Mouse (Mus musculus): ENCODE measurements around the gene Bahcc1.

Bahcc1 gene

DNA sequence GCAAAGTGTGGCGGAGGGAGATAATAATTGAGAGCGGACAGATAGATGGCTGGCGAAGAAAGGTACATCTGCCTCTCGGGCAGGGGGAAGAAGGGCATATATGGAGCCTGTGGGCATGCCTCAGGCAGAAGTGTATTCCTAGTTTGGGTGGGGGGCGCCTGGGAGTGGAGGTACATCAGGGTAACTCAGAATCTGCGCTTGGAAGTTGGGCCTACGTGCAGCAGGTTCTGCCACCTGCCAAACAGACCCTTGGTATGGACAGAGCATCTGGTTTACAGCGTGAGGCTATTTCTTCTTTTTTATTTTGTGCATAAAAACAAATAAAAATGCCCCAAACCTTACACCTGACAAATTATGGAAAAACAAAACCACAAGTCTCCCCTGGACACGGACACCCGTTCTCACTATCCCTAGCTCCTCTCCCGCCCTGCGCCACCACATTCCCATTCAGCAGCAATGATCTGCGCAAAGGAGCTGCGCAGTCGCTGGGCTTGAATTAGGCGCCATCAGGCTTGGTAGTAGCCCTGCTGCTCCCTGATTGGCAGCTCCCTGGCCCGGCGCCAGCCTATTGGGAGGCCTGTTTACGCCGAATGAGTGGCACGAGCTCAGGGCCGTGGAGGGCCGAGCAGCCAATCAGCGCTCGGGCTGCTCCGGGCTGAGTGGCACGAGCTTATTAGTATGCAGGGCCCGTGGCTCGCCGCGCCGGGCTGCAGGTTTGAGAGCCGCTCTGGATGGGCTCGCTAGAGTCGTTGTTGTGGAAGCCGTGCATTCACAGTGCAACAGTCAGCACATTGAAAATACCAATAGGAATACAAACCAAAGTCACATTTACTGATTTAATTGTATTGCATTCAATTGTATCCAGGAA, at the start of gene Bahcc1:
TSS of gene Bahcc1 (plus strand) at position 718 of the 868 bp plus-strand sequence.
- DNase-seq (ENCODE audit: low spot score in 2 of 2): peak; percentile 100

DNA sequence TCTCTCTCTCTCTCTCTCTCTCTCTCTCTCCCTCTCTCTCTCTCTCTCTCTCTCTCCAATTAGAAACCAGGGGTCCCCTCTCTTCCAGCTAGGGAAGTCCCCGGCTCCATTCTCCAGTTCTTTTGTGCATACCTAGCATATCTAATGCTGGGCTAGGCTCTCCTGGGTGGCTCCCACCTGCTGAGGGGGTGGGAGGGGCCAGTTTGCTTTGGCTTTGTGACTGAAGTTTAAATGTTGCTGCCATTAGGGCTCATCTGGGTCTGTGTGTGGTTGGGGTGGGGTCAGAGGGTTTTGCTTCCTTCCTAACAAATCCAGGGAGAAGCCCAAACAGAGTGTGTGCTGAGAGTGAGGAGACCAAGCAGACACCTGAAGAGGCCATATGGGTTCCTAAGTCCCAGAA, 49.6 kb upstream of the Bahcc1 start:
- DNase-seq (ENCODE audit: low spot score in 2 of 2): no peak

DNA sequence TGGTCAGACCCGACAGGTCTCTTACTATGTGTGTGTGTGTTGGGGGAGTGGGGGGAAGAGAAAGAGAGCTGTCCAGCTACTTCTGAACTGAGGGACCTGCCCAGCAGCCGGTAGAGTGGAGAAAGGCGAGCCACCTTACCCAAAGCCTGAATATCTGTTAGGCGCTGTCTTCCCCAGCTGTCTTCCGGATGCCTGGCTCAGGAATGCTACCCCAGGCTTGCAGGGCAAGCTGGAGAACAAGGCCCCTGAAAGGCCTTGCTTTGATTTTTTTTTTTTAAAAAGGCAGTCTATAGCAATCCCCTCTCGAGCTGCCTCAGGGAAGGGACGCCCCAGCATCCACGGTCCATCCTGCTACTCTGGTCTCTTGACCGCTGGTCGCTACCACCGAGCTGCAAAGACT, 49.0 kb upstream of the Bahcc1 start:
- DNase-seq (ENCODE audit: low spot score in 2 of 2): no peak

DNA sequence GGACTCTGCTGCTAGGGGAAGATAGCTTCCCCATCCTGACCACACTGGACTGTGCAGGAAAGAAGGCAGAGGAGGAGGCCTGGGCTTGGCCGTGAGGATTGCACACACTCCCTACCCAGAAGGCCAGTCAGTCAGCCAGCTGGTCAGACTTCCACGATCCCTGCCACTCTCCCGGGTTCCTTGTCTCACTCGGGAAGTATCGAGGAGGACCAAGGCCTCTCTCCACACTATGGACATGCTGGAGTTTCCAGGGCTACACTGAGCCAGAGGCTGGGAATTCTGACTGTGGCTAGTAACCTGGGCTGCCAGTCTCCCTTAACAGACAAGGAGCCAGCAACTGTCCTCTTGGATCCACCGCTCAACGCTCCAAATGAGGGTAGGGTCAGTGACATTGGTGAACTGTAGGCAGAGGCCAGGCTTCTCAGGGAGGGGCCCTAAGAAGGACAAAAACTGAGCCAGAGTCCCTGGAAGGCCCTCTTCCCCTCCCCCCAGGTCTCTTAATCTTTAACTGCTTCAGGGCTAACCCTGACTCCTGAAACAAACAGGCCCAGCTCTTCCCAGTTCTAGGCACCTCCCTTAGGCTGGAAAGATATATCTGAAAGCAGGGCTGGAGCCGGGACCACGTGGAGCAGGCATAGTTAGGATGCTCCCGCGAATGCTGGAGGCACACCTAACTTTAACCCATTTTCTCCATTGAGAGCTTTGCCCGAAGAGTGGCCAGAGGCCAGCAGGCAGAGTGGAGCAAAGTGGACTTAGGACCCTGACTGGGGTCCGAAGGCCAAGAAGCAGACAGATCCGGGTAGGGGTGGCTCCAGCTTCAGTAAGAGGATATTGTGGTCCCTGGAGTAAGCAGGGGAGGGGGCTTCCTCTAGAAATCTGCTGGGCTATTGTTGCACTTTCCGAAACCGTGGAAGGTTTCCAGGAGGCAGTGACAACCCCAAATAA, 48.1 kb upstream of the Bahcc1 start:
- peak; percentile 26 to 29 for DNase-seq (ENCODE audit: low spot score in 2 of 2)

DNA sequence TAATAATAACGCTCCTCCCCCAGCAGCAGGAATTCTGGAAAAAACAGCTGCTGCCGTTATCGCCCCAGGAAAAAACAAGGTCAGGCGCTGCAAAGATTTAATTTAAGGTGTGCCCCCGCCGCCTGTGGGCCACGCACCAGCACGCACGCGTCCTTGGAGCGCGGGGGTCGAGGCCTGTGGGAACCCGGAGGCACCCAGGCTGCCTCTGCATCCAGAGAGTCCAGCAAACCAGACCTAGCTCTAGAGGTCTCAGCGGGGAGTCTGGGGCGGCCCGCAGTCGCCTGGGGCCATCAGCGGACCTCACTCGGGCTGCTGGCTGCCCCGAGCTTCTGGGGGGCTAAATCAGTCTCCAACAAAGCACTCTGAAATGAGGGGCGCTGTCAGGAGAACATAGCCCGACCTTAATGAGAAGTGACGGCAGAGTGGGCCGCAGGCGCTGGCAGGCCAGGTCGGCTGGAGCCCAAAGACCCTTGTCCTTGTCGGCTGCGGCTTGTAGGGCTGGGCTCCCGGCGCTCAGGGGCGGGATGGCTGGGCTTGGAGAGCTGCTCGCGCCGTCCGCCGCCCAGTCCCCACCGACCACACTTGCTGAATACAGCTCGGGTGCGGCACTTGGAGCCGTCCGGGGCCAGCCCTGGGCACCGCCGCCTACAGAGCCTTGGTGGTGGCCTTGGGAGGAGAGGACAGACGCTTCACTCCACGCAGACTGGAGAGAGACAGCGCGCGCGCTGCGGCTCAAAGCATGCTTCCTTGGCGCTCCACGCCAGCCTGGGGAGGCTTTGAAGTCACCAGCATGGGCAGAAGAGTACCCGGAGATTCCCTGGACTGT, 47.2 kb upstream of the Bahcc1 start:
- DNase-seq (ENCODE audit: low spot score in 2 of 2): peak in 1 of 2 experiments; percentile 31

DNA sequence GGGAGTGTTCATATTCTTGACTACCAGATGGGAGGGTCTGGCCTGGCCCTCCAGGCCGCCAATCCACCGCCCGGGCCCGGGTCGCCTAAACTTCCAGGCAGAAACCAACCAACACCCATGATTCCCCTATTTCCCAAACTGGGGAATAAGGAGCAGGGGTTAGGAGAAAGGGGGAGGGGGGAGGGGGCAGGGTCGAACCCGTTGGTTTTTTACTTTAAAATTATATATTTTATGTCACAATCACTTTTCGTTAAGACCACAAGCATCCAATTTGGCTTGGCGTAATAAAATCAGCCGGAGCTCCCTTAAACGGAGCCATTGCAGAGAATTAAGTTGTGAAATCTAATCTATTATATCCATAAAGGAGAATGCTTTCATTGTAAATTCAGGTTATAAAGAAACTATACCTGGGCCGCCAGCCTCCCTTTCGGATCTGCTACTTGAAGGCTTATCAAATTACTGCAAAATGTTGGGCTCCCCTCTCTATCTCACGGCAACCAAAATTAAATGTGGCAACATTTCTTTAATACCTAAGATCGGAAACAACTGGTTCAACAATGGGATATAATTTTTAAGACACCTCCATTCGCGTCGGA, 46.5 kb upstream of the Bahcc1 start:
- no peak for DNase-seq (ENCODE audit: low spot score in 2 of 2)

DNA sequence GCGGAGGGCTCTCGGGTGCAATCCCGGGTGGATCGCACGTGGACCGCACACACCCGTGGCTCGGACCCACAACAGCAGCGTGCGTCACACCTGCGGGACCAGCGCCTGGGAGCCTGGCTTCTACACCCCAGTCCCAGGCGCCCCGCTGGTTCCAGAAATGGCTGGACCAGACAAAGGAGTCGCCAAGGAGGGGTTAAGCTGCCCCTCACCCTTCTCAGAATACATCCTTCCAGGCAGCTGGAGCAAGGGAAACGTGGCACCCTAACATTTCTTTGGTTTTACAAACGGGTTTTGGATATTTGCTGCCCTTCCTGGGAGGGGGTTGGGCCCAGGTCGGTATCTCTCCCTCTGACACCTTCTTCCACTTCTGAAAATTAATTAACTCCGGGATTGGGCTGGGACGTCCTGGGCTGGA, 45.9 kb upstream of the Bahcc1 start:
- DNase-seq (ENCODE audit: low spot score in 2 of 2): no peak

DNA sequence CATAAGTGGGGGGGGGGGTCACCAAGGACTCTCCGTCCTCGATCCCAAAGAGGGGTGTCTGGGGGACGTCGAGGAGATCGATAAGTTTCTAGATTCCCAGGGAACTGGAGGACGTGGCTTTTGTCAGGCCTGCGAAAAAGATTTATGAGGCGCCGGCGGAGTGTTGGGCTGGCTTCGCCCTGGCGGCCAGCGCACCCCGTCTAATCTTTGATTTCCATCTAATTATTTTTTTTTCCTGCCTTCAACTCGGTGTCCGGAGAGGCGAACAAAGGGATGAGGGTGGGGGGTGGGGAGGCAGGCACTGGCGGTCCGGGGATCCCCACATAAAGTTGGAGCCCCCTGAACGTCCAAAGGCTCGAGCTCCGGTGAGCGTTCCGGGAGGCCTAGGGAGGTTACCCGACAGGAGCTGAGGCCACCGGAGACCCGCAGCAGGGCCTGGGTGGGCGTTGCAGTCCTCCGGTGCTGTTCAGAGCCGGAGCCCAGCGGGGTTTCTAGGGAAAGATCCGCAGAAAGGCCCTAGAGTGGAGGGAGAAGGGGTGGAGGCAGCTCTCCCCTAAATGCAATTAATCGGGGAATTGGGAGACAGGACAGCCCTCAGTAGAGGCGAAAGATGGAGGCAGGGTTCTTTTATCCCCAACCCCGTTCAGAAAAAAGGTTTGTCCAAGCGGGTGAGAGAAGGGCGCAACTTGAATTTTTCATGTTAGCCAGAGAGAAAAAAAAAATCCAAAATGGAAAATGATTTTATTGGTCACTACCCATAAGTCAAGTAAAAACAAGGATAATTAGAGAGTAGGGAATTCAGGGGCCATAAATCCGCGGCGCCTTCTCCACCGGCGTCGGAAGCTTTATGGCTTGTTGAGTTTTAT, 45.3 kb upstream of the Bahcc1 start:
- DNase-seq (ENCODE audit: low spot score in 2 of 2): peak; percentile 37 to 39

DNA sequence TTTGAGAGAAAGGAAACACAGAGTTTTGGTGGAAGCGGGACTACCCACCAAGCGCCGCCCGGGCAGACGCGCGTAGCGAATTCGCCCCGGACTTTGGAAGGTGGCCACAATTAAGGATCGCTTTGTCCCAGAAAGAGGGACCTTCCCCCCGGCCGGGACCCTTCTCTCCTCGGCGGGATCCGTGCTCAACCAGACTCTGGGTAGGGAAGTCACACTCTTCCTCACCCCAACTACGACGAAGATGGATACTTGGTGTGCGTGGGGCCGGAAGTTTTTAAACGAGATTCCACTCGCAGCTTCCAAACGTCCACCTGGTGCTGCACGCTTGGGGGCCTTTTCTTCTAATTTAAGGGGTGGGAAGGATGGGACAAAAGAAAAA, 44.7 kb upstream of the Bahcc1 start:
- DNase-seq (ENCODE audit: low spot score in 2 of 2): peak; percentile 29 to 30

DNA sequence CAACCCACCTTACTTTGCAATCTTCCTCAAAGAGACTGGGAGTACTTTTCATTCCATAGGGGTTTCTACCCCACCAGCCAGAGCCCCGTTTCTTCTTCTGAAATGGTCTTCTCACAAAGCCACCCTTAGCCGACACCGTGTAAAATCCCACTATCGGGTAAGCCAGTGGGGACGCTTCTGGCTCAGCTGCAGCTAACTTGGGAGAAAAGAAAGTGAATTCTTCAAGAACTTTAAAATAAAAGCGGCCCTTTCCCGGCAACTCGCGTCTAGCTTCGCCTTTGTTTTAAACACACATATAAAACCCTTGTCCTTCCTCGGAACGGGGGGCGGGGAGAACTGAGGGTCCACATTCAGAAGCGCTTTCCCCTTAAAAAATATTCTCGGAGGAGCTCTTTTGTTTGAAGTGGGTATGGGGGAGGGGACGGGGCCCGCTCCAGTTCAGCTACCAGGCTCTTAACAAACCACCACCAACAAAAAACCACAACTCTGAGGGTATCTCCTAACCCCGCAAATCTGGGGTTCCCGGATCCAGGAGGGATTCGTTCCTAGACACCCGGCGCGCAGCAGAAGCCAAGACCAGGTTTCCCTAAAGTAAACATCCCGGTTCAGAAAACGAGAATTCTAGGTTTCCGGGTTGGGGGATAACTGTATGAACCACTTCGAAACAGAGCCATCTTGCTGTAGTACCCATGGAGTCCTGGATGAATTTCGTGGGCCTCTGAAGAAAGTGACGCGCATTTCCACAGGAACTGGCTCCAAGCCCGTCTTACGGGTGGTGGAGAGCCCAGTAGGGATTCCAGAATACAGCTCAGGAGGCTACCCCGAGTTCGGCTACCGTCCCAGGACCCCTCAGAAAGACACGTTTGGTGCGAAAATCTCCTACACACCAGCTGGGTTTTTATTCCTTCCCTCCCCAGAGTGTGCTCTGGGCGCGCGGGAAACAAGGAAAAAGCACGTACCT, 44.0 kb upstream of the Bahcc1 start:
- DNase-seq (ENCODE audit: low spot score in 2 of 2): peak in 1 of 2 experiments; percentile 60

DNA sequence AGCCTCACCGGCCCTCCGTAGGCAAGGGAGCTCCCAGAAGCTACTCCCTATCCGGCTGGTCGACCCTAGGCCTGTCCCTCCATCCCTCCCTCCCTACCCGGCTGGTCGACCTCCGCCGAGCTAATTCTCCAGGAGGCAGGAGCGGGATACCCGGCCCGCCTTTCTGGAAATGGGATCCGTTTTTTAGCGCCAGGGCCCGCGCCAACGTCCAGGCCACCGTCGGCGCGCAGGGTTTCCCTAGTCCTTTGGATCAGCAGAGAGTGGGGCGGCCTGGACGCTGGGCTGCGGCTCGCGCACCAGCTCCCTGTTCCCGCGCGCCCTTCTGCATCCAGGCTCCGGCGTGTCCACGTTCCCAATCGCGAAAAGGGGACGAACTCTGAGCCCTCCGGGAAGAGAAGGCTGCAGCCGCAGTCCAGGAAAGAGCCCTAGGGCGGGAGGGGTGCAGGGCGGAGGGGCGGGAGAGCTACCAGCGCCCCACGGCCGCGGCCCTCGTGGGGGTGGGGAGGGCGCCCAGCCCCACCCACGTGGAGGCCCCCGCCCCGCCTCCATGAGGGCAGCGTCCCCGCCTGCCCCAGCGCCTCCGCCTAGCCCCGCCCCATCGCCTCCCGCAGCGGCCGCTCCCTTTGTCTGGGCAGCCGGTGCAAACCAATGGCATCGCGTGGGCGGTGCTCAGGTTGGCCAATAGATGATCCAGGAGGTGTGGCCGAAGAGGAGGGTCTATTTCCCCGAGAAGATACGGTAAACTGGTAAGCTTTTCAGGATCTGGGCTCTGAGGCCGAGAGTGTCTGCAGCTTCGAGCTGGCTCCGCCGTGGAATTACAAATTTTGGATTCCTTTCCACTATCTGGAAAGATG, 43.1 kb upstream of the Bahcc1 start:
- peak; percentile 95 to 99 for DNase-seq (ENCODE audit: low spot score in 2 of 2)

DNA sequence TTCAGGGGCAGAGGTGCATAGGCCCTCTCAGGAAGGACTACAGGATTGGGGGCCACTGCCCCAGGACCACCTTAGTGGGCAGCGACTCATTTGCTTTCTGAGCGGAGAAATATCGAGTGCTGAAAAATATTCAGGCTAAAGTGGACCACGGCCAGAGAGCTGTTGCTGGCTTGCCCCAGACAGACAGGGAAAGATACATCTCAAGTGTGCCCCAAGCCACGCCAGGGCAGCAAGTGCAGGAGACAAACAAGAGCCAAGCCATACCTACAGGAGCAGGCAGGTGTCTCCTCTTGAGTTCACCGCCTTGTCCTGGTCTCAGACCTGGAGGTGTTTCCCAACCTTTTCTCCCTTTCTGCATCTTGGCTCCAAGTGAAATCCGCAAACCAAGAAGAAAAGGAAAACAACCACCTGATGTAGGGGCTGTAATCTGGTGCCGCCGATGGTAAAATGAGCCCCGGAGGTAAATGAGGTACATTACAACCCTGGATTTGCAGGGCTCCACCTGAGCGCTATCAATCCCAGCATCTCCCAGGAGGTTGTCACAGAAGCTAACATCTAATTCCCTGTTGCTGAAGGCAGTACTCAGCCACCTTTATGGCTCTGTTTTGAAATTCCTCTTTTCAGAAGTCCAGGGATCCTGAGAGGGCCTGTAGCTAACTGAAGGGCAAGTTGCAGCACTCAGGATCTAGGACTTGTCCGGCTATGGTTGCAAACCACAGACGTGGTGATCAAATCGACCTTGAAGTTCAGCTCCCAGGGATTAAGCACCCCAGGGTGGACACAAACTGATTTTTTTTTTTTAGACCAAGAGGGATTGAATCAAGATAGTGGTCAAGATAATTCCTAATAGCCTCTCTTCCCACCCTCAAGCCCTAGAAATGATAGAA, 42.0 kb upstream of the Bahcc1 start:
- DNase-seq (ENCODE audit: low spot score in 2 of 2): no peak

DNA sequence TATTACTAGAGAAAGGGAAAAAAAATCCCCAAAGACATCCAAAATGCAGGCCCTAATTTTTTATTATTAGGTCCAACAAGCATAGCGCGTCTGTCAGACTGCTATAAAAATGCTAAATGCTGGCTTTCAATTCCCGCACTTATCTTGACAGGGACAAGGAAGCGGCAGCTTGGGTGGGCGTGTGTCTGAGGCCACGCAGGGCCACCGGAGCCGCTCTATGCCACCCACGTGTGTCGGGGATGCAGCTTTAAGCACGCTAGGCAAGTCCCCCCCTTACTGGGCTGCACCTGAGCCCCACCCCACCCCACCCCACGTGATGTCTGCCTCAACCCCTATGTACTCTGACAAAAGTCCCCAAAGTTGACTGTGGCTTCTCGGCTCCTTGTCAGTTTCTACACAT, 33.9 kb upstream of the Bahcc1 start:
- DNase-seq (ENCODE audit: low spot score in 2 of 2): no peak

DNA sequence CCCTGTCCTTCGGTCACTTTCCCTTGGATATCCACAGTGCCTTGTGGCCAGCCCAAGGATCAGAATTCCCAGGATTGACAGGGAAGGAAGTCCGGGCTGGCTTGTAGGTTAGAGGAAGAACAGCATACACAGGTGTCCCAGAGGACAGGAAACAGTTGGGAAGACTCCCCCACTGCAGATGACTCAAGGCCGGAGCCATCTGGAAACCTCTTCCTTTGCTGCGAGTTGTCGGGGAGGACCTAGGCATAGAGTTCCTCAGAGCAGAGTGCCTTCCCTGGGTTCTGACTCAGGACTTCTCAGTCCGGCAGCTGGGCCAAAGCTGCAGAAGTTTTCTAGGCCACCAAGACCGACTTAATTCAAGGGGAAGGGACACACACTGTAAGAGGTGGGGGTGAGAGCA, 33.0 kb upstream of the Bahcc1 start:
- no peak for DNase-seq (ENCODE audit: low spot score in 2 of 2)

DNA sequence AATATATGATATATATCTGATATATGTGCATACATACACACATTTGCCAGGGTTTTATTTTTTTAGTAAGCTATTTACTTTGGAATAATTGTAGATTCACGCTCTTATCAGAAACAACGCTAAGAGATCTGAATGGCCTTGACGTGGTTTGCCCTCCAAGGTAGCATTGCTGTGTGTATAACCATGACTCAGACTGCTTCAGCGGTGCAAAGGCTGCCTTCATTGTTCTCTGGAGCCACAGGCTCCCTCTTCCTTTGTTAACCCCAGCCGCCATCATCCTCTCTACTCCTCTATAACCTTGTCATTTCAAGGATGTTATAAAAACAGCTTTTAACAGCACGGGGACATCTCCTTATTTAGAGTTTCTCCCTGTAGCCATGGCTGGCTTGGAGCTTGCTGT, 32.1 kb upstream of the Bahcc1 start:
- no peak for DNase-seq (ENCODE audit: low spot score in 2 of 2)

DNA sequence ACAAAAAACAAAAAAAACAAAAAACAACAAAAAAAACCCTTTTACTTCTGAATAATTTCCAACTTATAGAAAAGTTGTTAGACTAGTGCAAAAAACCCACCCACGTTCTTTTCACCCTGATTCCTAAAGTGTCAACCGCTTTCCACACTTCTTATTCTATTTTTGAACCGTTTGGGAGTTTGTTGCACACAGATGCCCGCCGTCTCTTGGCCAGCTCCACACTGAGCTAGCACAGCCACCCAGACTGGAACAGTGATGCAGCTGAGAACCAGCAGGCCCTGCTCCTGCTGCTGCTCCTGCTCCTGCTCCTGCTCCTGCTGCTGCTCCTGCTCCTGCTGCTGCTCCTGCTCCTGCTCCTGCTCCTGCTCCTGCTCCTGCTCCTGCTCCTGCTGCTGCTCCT, 28.5 kb upstream of the Bahcc1 start:
- no peak for DNase-seq (ENCODE audit: low spot score in 2 of 2)

DNA sequence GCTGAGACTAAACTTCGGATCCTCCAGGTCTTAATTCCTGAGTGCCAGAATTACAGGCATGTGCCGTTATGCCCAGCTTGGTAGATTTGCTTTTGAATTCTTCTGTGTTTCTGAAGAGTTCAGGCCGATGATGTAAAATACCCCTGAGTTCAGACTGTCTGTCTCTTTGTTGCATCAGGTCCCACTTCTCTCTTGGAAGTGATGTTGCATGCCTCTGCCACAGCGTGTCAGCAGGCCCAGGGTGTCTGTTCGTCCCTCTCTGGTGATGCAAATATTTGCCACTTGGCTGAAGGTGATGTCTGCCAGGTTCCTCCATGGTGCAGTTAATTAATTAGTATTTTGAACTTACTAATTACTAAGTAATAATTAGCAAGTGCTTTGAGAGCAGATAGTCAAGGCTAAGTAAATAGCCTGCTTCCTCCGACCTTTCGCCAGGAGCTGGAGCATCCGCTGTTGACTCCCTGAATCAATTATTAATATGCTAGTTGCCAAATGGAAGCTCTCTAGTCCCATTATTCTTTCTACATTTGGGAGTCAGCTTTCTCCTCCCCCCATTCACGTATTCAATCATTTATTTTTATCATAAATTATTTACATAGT, 26.6 kb upstream of the Bahcc1 start:
- no peak for DNase-seq (ENCODE audit: low spot score in 2 of 2)

All from urinary bladder, postnatal 36 days (tissue).